In the genomic region with DNA sequence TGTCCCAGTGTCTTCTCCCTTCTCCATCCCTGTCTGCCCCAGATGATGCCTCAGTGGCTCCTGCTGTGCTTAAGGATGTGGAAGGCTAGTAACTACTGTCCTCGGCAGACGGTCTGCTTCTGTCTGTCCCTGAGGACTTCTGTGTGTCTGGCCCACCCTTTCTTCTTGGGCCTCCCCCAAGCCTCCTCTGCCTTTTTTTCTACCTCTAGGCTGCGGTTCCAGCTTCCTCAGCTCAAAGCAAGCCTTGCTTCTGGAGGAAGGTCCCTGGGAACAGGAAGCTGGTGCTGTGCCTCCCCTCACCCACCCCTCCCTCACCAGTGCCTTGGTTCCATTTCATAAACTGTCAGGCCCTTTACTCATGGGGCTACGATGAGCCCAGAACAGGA, we compare ENCODE assay signal across 21 mouse cellular contexts. TPM values are rescaled to one million over a fixed set of nuclear protein-coding genes. Genes with fewer than 3 reads are reported as not detected.
A peak's percentile ranks its signal among the peaks of the same experiment; 100 is the strongest.
DNase-seq lines count a peak whose midpoint lies in the region; ATAC-seq lines count a peak whose summit lies in the region.
"Had no signal": no experiment of that assay in that cellular context is flagged by ENCODE, and none has a peak within 500 bp of the region (broad histone marks: within the 10 kb centered on the region; RNA-seq: fewer than 3 reads in every experiment).

No protein-coding gene starts in this region.

- peaks cover 37% of the 10 kb centered on the region for H3K4me1 ChIP-seq in heart, embryonic 10.5 days
- peaks cover 14% of the 10 kb centered on the region for H3K4me1 ChIP-seq in limb, embryonic 10.5 days
- H3K4me1 ChIP-seq: kidney, embryonic 15.5 days; neural tube, embryonic 12.5 days had no signal

- WGBS in heart, embryonic 10.5 days = 65% methylated on average over 4 of the region's 4 CpGs
- WGBS in limb, embryonic 10.5 days = 68% methylated on average over 4 of the region's 4 CpGs

- H3K27me3 ChIP-seq in heart, embryonic 10.5 days (ENCODE audit: insufficient read depth, poor library complexity, severe bottlenecking) = no peaks in the 10 kb centered on the region
- H3K27me3 ChIP-seq in limb, embryonic 10.5 days (ENCODE audit: low read depth, poor library complexity, severe bottlenecking) = no peaks in the 10 kb centered on the region
- H3K27me3 ChIP-seq: kidney, embryonic 15.5 days; neural tube, embryonic 12.5 days had no signal

- DNase-seq in heart, embryonic 10.5 days (ENCODE audit: low spot score) = no peak
- DNase-seq in heart, postnatal 36 days = no peak
- peak; percentile 35 for DNase-seq in retina, embryonic 14.5 days (ENCODE audit: low spot score)
- no peak for DNase-seq in retina, postnatal 1 day
- DNase-seq in limb, embryonic 10.5 days (ENCODE audit: low spot score) = no peak
- no peak for DNase-seq in embryo, embryonic 9.5 days (ENCODE audit: extremely low spot score)
- DNase-seq: adrenal gland, postnatal 25 days; cerebellum, adult 8-10 months; forebrain, postnatal 0 days; gastrocnemius, postnatal 25 days; layer of hippocampus, adult 9-11 months; lung, postnatal 10 days; midbrain, embryonic 14.5 days; right cerebral cortex, postnatal 4 days; thymus, postnatal 25 days had no signal

- intact Hi-C loops in heart, postnatal 36 days (cut with DNase I) = no loop called here

- no peak overlapping the region for H3K4me3 ChIP-seq in heart, embryonic 10.5 days
- no peak overlapping the region for H3K4me3 ChIP-seq in limb, embryonic 10.5 days
- H3K4me3 ChIP-seq: forebrain, embryonic 10.5 days; hindbrain, embryonic 10.5 days; kidney, embryonic 15.5 days; neural tube, embryonic 12.5 days had no signal

- no peaks in the 10 kb centered on the region for H3K9me3 ChIP-seq in heart, embryonic 10.5 days
- no peaks in the 10 kb centered on the region for H3K9me3 ChIP-seq in limb, embryonic 10.5 days (replicated peaks)
- H3K9me3 ChIP-seq: forebrain, embryonic 10.5 days; hindbrain, embryonic 10.5 days; kidney, embryonic 15.5 days; neural tube, embryonic 12.5 days had no signal

- peak overlapping the region; percentile 72; the same call in 1 of the 2 replicates for H3K27ac ChIP-seq in heart, embryonic 10.5 days
- H3K27ac ChIP-seq in limb, embryonic 10.5 days = peak overlapping the region; percentile 50; the same call in 1 of the 2 replicates
- H3K27ac ChIP-seq: forebrain, embryonic 10.5 days; hindbrain, embryonic 10.5 days; kidney, embryonic 15.5 days; neural tube, embryonic 12.5 days had no signal

- ATAC-seq in monocyte, adult 5-6 weeks (replicated peaks; ENCODE audit: insufficient number of reproducible peaks, low FRiP score, low TSS enrichment, poor library complexity, severe bottlenecking) = no peak
- ATAC-seq: CD4-positive, CD25-positive, alpha-beta regulatory T cell, adult 4 months; forebrain, postnatal 0 days had no signal

- no peaks in the 10 kb centered on the region for H3K36me3 ChIP-seq in heart, embryonic 10.5 days
- H3K36me3 ChIP-seq in limb, embryonic 10.5 days = no peaks in the 10 kb centered on the region
- H3K36me3 ChIP-seq: forebrain, embryonic 10.5 days; hindbrain, embryonic 10.5 days; kidney, embryonic 15.5 days; neural tube, embryonic 12.5 days had no signal

RNA-seq across cellular contexts. Expression of a gene that starts 28.6 kb away (rescaled TPM):
- 91.3 and 110 TPM in 2 replicates for polyA plus RNA-seq in heart, embryonic 10.5 days (2016; fragmentation: Nextera tagmentation; extraction: Ambion mirVana)
- total RNA-seq in heart, postnatal 36 days (2021) = 100 to 1,000 TPM in 1 of 2 experiments, 10 to 100 TPM in 1; 86.4 to 102 TPM
- polyA plus RNA-seq in limb, embryonic 10.5 days (2016; fragmentation: Nextera tagmentation; extraction: Ambion mirVana) = 65.6 and 70.2 TPM in 2 replicates
- total RNA-seq in monocyte, adult 5-6 weeks (2017) = 116 to 154 TPM (median 126 TPM) in 3 replicates

RNA-seq across cellular contexts. Expression of a gene that starts 29.9 kb away (rescaled TPM):
- 3.3 and 3.7 TPM in 2 replicates for polyA plus RNA-seq in heart, embryonic 10.5 days (2016; fragmentation: Nextera tagmentation; extraction: Ambion mirVana)
- total RNA-seq in heart, postnatal 36 days (2021) = 1 to 10 TPM; 4.1 to 6.4 TPM
- polyA plus RNA-seq in limb, embryonic 10.5 days (2016; fragmentation: Nextera tagmentation; extraction: Ambion mirVana) = 2.6 and 3.3 TPM in 2 replicates
- total RNA-seq in monocyte, adult 5-6 weeks (2017) = 0.39 TPM in 1 of 3 replicates, not detected in the others
- polyA plus RNA-seq: CD4-positive, CD25-positive, alpha-beta regulatory T cell, adult 4 months had no signal
